Mouse (Mus musculus) midbrain, postnatal 0 days (tissue): ENCODE measurements around the gene Hmga1. TPM values are rescaled to one million over a fixed set of nuclear protein-coding genes. Genes with fewer than 3 reads are reported as not detected.

Source experiments
- ATAC-seq: fragments of 200-750 bp; cut with Nextera tagmentation; 2 replicates; pipeline ENCODE4 v1.8.0; 2017; ENCODE audit warnings: moderate number of reproducible peaks, mild to moderate bottlenecking, moderate TSS enrichment, moderate library complexity; ENCODE audit not compliant: low FRiP score
- DNase-seq: peaks from one replicate; pipeline ENCODE4 v3.0.0-alpha.2; 2015; ENCODE audit warnings: low spot score
- H3K27ac ChIP-seq: fragments of 300-500 bp; sonication (generic); 2 replicates; pipeline ENCODE4 v1.5.1; 2014; ENCODE audit warnings: low read depth, mild to moderate bottlenecking, low read length, mixed read lengths
- H3K27me3 ChIP-seq: fragments of 300-500 bp; sonication (generic); 2 replicates; pipeline ENCODE4 v1.6.1; 2014; ENCODE audit warnings: low read length, control low read depth, mixed read lengths; ENCODE audit not compliant: insufficient read depth
- H3K36me3 ChIP-seq: fragments of 300-500 bp; sonication (generic); 2 replicates; pipeline ENCODE4 v1.6.1; 2014; ENCODE audit warnings: low read length, control low read depth, mixed read lengths; ENCODE audit not compliant: insufficient read depth
- H3K4me1 ChIP-seq: fragments of 300-500 bp; sonication (generic); 2 replicates; pipeline ENCODE4 v1.6.1; 2014; ENCODE audit warnings: mild to moderate bottlenecking, control low read depth, antibody characterized with exemption, low read length, mixed read lengths; ENCODE audit not compliant: insufficient read depth
- H3K4me2 ChIP-seq: fragments of 300-500 bp; sonication (generic); 2 replicates; pipeline ENCODE4 v1.6.1; 2014; ENCODE audit warnings: low read depth, mild to moderate bottlenecking, low read length, mixed read lengths; ENCODE audit not compliant: poor library complexity, severe bottlenecking
- H3K4me3 ChIP-seq: fragments of 300-500 bp; sonication (generic); 2 replicates; pipeline ENCODE4 v1.5.1; 2014; ENCODE audit warnings: low read depth, mild to moderate bottlenecking, low read length, moderate library complexity
- H3K9ac ChIP-seq: fragments of 300-500 bp; sonication (generic); replicated peaks from 2 replicates; pipeline ENCODE4 v1.6.1; 2014; ENCODE audit warnings: mild to moderate bottlenecking, low read length, moderate library complexity, mixed read lengths; ENCODE audit not compliant: poor library complexity, severe bottlenecking
- H3K9me3 ChIP-seq: fragments of 300-500 bp; sonication (generic); 2 replicates; pipeline ENCODE4 v1.6.1; 2016; ENCODE audit warnings: low read length, control low read depth
- CTCF ChIP-seq: IDR thresholded peaks from 2 replicates; pipeline ENCODE4 v1.5.1; 2016; ENCODE audit warnings: antibody characterized with exemption, mild to moderate bottlenecking
- WGBS: fragments of 180-500 bp; shearing (Covaris S2); extraction: QIAGEN DNeasy Blood & Tissue Kit; methylation state at CpG from one replicate; pipeline ENCODE4 v1.1.7; 2014; 5-methylcytosine and 5-hydroxymethylcytosine counted together
- polyA plus RNA-seq: library from polyadenylated mRNA; unstranded; fragments of >200 nt; fragmentation: Nextera tagmentation; extraction: Ambion mirVana; gene quantifications from 2 replicates; pipeline ENCODE4 v1.2.1, GENCODE M21; 2015
- total RNA-seq: library from RNA; depleted of rRNA; stranded (reverse); fragments of >200 nt; gene quantifications from 2 replicates; pipeline ENCODE4 v1.2.3, GENCODE M21; 2014

The Hmga1 gene
- total and polyA plus RNA-seq, 2 experiments from 2014 or later, result 138 to 144 TPM

- TF ChIP-seq CTCF, result no peak
- no peaks in the 10 kb centered on the region for H3K4me1 ChIP-seq
- H3K36me3 ChIP-seq, result peaks cover 43% of the 10 kb centered on the region
- no peak overlapping the region for H3K4me2 ChIP-seq
- 90% methylated on average over 13 of the region's 13 CpGs for WGBS
- no peak overlapping the region for H3K4me3 ChIP-seq
- H3K27me3 ChIP-seq, result no peaks in the 10 kb centered on the region
- ATAC-seq (no peak), DNase-seq (no peak)
- no peak overlapping the region for H3K9ac ChIP-seq
- H3K9me3 ChIP-seq, result no peaks in the 10 kb centered on the region
- no peak overlapping the region for H3K27ac ChIP-seq
Measured at GRCm38 (mm10) chr17:27583185-27583894, 27.0 kb downstream of the Hmga1 start.

DNA sequence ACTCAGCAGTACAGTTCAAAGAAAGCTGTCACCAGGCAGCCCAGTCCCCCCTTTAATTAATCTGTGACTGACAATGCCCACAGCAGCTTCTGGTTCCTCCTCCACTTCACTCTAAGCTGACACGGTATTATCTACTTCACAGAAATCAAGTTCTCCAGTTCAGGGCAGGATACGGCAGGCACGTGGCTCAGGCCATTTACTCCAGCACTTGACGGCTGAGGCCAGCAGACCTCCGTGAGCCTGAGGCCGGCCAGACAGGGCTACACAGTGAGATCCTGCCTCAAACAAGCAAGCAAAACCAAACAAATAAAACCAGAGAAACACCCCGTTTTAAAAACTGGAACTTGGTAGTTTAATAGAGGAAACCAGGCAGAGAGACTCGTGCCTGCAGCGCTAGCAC, 30.4 kb downstream of the Hmga1 start:
- Histone ChIP-seq H3K9me3 (no peaks in the 10 kb centered on the region), H3K36me3 (peaks cover 27% of the 10 kb centered on the region), H3K4me2 (no peak overlapping the region), H3K4me3 (no peak overlapping the region), H3K27ac (peak overlapping the region; percentile 60; the same call in 1 of the 2 replicates), H3K4me1 (no peaks in the 10 kb centered on the region), H3K9ac (no peak overlapping the region), H3K27me3 (no peaks in the 10 kb centered on the region)
- TF ChIP-seq CTCF, result no peak
- 60% methylated on average over 9 of the region's 9 CpGs for WGBS
- ATAC-seq (no peak), DNase-seq (no peak)

- no peak overlapping the region for H3K4me2 ChIP-seq
- no peaks in the 10 kb centered on the region for H3K9me3 ChIP-seq
- WGBS, result 68% methylated on average over 12 of the region's 12 CpGs
- peaks cover 23% of the 10 kb centered on the region for H3K36me3 ChIP-seq
- H3K27ac ChIP-seq, result peak overlapping the region; percentile 60
- H3K27me3 ChIP-seq, result no peaks in the 10 kb centered on the region
- no peak overlapping the region for H3K4me3 ChIP-seq
- ATAC-seq (no peak), DNase-seq (no peak)
- H3K9ac ChIP-seq, result no peak overlapping the region
- no peaks in the 10 kb centered on the region for H3K4me1 ChIP-seq
- no peak for TF ChIP-seq CTCF
Measured at GRCm38 (mm10) chr17:27587252-27587651, 31.0 kb downstream of the Hmga1 start.

GRCm38 (mm10) chr17:27588231-27588630, 31.9 kb downstream of the Hmga1 start:
- no peaks in the 10 kb centered on the region for H3K4me1 ChIP-seq
- ATAC-seq (no peak), DNase-seq (no peak)
- TF ChIP-seq CTCF, result no peak
- no peak overlapping the region for H3K4me3 ChIP-seq
- H3K9ac ChIP-seq, result no peak overlapping the region
- no peaks in the 10 kb centered on the region for H3K27me3 ChIP-seq
- H3K9me3 ChIP-seq, result no peaks in the 10 kb centered on the region
- H3K4me2 ChIP-seq, result no peak overlapping the region
- no peak overlapping the region for H3K27ac ChIP-seq
- 82% methylated on average over 8 of the region's 8 CpGs for WGBS
- peaks cover 20% of the 10 kb centered on the region for H3K36me3 ChIP-seq

DNA sequence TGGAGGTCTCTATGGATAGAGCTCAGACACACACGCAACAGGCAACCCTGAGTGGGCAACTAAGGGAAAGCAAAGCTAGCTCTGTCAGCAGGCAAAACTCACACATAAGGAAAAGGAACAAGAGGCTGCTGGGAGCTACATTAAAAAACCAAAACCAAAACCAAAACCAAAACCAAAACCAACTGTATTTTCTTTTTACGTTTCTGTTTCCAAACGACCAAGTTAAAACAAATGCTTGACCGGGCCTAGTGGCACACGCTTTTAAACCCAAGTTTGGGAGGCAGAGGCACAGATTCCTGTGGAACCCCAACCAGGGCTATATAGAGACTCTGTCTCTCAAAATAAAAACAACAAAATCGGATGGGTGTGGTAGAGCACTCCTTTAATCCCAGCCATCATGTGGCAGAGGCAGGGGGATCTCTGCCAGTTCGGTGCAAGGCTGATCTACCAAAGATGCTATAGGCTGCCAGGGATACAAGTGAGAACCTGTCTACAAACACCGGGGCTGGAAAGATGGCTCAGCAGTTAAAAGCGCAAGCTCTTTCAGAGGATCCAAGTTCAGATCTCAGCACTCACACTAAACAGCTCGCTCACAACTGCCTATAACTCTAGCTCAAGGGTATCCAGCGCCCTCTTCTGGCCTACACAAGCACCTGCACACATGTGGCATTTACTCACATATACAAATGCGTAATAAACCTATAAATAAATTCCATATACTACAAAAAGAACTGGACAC, 35.7 kb downstream of the Hmga1 start:
- Histone ChIP-seq H3K4me2 (no peak overlapping the region), H3K9me3 (no peaks in the 10 kb centered on the region), H3K36me3 (peaks cover 43% of the 10 kb centered on the region), H3K27ac (no peak overlapping the region), H3K9ac (no peak overlapping the region), H3K27me3 (no peaks in the 10 kb centered on the region), H3K4me3 (no peak overlapping the region), H3K4me1 (no peaks in the 10 kb centered on the region)
- peak; percentile 46 for TF ChIP-seq CTCF
- 87% methylated on average over 12 of the region's 12 CpGs for WGBS
- no peak for DNase-seq
- ATAC-seq, result no peak

DNA sequence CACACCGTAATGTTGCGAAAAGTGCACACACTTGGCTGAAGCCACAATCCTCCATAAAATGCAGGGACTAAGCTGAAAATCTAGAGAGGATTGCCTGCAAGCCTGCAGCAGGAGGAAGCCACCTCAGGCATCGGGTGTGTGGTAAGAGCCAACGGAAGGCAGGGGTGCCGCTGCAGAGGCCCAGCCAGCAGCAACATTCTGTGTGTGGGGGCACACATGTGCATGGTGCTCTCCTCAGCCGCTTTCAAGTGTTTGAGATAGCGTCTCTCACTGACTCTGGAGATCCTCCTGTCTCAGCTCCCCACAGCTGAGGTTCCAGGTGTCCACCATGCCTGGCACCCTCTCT, 36.2 kb downstream of the Hmga1 start:
- Histone ChIP-seq H3K9ac (no peak overlapping the region), H3K36me3 (peaks cover 41% of the 10 kb centered on the region), H3K27ac (no peak overlapping the region), H3K9me3 (no peaks in the 10 kb centered on the region), H3K4me1 (no peaks in the 10 kb centered on the region), H3K27me3 (no peaks in the 10 kb centered on the region), H3K4me2 (no peak overlapping the region), H3K4me3 (no peak overlapping the region)
- 98% methylated on average over 7 of the region's 7 CpGs for WGBS
- no peak for TF ChIP-seq CTCF
- DNase-seq (no peak), ATAC-seq (no peak)
